Mouse (Mus musculus) spleen, adult 2 months (tissue): Measurements from ENCODE around the gene Dnajc5.

Experiments
- CTCF ChIP-seq: fragments of 200-500 bp; IDR thresholded peaks from 2 replicates; pipeline ENCODE4 v1.5.1; 2011; ENCODE audit warnings: mild to moderate bottlenecking, inconsistent platforms; ENCODE audit not compliant: insufficient read depth, insufficient read length, insufficient replicate concordance; ENCODE audit errors: extremely low read depth
- POLR2A ChIP-seq: fragments of 200-500 bp; IDR thresholded peaks from 2 replicates; pipeline ENCODE4 v1.6.1; 2011; ENCODE audit warnings: low read depth, low read length, inconsistent platforms

DNA sequence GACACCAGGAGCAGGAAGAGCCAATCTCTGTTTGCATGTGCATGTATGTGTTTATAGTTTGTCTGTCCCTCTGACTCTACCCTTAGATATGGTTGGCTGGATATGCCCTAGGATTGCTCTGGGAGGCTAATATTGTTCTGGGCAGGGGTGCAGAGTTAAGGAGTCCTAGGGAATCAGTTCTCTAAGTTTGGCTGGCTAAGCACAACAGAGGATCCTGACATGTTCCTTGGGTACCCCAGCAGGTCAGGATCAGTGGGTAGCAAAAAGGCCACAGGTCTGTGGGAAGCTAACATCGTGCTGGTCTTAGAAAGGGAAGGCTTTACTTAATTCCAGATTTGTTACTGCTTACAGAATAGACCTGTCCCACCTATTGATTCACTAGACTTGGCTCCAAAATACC lies 59.4 kb downstream of the Dnajc5 start:
- TF ChIP-seq CTCF (no peak), POLR2A (no peak)
